Mouse (Mus musculus) macrophage (primary cell): Measurements from ENCODE around the gene Stk38l. TPM values are rescaled to one million over a fixed set of nuclear protein-coding genes. Genes with fewer than 3 reads are reported as not detected.
"Not testable (repeated sequence)": the region's sequence is repeated elsewhere in the genome, so short reads cannot be mapped to it uniquely, and the experiment has no call there.

Experiments
- H3K27ac ChIP-seq: fragments of 350-480 bp; formaldehyde crosslinking; 2 replicates; pipeline ENCODE4 v1.9.0; 2021
- H3K36me3 ChIP-seq: fragments of 350-480 bp; formaldehyde crosslinking; 2 replicates; pipeline ENCODE4 v1.9.0; 2021; ENCODE audit errors: inconsistent target
- H3K4me3 ChIP-seq: fragments of 350-480 bp; formaldehyde crosslinking; 2 replicates; pipeline ENCODE4 v1.9.0; 2021; ENCODE audit errors: inconsistent target
- H3K79me2 ChIP-seq: fragments of 350-480 bp; formaldehyde crosslinking; 2 replicates; pipeline ENCODE4 v1.9.0; 2021; ENCODE audit errors: inconsistent target
- WGBS: methylation state at CpG from one replicate; pipeline ENCODE4 v1.1.7; 2026; ENCODE audit warnings: inconsistent platforms; ENCODE audit not compliant: missing documents; 5-methylcytosine and 5-hydroxymethylcytosine counted together
- polyA plus RNA-seq: library from polyadenylated mRNA; stranded (reverse); fragments of 250-400 nt; gene quantifications from 3 replicates; pipeline ENCODE4 v1.2.4, GENCODE M21; 2018; ENCODE audit warnings: inconsistent platforms

The Stk38l gene
- polyA plus RNA-seq, 1 experiment from 2014 or later: 3.3 TPM

DNA sequence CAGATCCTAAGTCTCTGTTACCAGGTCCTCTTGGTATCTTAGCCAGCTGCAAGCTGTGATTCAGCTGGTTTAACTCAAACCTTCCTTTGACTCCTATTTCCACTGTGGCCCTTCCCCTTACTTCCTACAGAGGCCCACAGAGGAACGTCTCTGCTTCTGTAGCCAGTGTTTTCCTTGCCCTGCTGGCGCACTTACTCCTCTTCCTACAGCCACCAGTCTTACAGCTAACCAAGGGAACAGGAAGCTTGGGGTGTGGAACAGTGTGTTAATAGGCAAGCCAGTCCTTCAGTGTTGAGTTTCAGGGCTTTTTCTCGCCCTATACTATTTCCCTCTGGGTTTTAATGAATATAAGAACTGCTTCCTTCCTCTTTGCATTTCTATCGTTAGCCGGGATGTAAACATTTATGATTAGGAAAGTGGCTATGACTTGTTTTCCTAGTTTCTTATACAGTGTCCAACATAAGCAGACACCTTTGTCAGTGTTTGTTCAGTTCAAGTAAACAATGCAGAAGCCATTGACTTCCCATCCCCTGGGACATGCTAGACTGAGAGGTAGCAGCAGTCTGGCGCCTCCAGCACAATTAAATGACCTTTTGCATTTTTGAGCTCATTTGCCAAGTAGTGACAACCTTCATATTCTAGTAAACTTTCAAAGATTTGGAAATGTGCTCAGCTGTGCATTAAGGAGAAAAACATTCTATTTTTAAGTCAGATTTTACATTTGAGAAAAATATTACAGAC, 45.4 kb downstream of the Stk38l start:
- WGBS: 22% methylated on average over 6 of the region's 6 CpGs
- H3K27ac ChIP-seq: no peak overlapping the region
- peaks cover 34% of the 10 kb centered on the region; the same call in 1 of the 2 replicates for H3K36me3 ChIP-seq

GRCm38 (mm10) chr6:146770808-146771207, 46.0 kb downstream of the Stk38l start:
- WGBS: 96% methylated on average over 5 of the region's 5 CpGs
- peaks cover 34% of the 10 kb centered on the region; the same call in 1 of the 2 replicates for H3K36me3 ChIP-seq

More for the DNA sequence above, 45.4 kb downstream of the Stk38l start:
- Histone ChIP-seq H3K4me3 (no peak overlapping the region), H3K79me2 (no peaks in the 10 kb centered on the region)

GRCm38 (mm10) chr6:146775864-146776263, 51.1 kb downstream of the Stk38l start:
- 69% methylated on average over 6 of the region's 8 CpGs for WGBS
- H3K4me3 ChIP-seq, H3K79me2 ChIP-seq, H3K27ac ChIP-seq: not testable (repeated sequence)
- H3K36me3 ChIP-seq: peaks cover 19% of the 10 kb centered on the region; the same call in 1 of the 2 replicates

More at GRCm38 (mm10) chr6:146770808-146771207, 46.0 kb downstream of the Stk38l start:
- no peaks in the 10 kb centered on the region for H3K79me2 ChIP-seq
- H3K27ac ChIP-seq: no peak overlapping the region
- H3K4me3 ChIP-seq: no peak overlapping the region

GRCm38 (mm10) chr6:146776610-146777389, 52.0 kb downstream of the Stk38l start:
- Histone ChIP-seq H3K36me3 (peaks cover 18% of the 10 kb centered on the region; the same call in 1 of the 2 replicates), H3K27ac (no peak overlapping the region), H3K79me2 (no peaks in the 10 kb centered on the region), H3K4me3 (no peak overlapping the region)
- 14% methylated on average over 2 of the region's 2 CpGs for WGBS

- Histone ChIP-seq H3K4me3 (no peak overlapping the region), H3K27ac (no peak overlapping the region), H3K79me2 (no peaks in the 10 kb centered on the region), H3K36me3 (peaks cover 10% of the 10 kb centered on the region; the same call in 1 of the 2 replicates)
- 97% methylated on average over 3 of the region's 3 CpGs for WGBS
Observed at GRCm38 (mm10) chr6:146778055-146778454, 53.3 kb downstream of the Stk38l start.

DNA sequence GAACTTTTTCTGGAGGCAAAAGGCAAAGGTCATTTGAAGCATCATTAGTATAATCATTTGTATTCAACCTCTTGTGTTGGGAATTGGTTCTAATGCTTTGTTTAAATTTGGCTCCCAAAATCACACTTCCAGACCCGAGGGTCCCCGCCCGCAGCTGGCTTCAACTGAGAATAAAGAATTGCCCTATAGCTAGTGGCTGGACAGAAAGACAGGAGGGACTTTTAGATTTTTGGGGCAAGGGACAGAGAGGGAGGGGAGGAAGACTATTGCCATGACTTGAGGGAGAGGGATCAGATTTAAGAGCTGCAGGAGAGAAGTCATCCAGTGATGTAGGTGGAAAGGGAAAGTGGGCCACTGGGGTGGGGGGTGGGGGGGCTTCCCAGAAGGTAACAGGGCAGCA, 56.8 kb downstream of the Stk38l start:
- no peak overlapping the region for H3K27ac ChIP-seq
- H3K79me2 ChIP-seq: no peaks in the 10 kb centered on the region
- H3K36me3 ChIP-seq: no peaks in the 10 kb centered on the region
- WGBS: 95% methylated on average over 3 of the region's 3 CpGs
- H3K4me3 ChIP-seq: no peak overlapping the region

GRCm38 (mm10) chr6:146793527-146793926, 68.7 kb downstream of the Stk38l start:
- 66% methylated on average over 3 of the region's 3 CpGs for WGBS
- no peaks in the 10 kb centered on the region for H3K79me2 ChIP-seq
- no peak overlapping the region for H3K4me3 ChIP-seq
- H3K36me3 ChIP-seq: no peaks in the 10 kb centered on the region
- no peak overlapping the region for H3K27ac ChIP-seq

- 10% methylated on average over 22 of the region's 22 CpGs for WGBS
- H3K79me2 ChIP-seq: no peaks in the 10 kb centered on the region
- no peaks in the 10 kb centered on the region for H3K36me3 ChIP-seq
- H3K4me3 ChIP-seq: peak overlapping the region; percentile 30
- H3K27ac ChIP-seq: no peak overlapping the region
Observed at GRCm38 (mm10) chr6:146795166-146795923, 70.5 kb downstream of the Stk38l start.

DNA sequence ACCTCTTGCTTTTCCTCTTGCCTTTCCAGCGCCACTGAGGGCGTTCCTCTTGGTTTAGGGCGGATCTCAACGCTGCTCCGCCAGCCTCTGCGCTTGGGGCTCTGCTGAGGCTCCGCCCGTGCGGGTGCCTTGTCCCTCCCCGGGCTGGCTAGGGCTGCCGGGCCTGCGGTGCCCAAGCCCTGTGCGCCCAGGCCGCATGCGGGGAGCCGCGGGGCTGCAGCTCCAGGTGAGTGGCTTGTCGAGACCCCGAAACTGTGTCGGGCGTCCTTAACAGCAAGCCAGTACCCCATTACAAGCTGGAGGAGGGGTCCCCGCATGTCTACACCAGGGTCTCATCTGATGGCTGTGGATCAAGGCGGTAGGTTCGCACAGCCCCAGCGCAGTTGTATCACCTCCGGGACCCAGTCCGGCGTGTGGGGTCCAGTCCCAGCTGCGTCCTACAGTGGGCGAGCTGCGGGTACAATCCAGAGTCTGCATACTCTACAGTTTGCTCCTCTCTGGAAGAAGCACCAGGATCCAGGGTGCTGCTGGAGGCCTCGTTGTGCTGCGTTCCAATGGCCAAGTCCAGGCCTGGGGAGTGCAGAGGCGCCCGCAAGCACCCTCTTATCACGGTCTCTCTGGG, 71.2 kb downstream of the Stk38l start, which contains the start of gene Arntl2:
TSS of gene Arntl2 (plus strand) at position 132 of the 622 bp plus-strand sequence.
- H3K79me2 ChIP-seq: no peaks in the 10 kb centered on the region
- no peaks in the 10 kb centered on the region for H3K36me3 ChIP-seq
- 3% methylated on average over 36 of the region's 36 CpGs for WGBS
- H3K4me3 ChIP-seq: peak within 1 kb of the TSS; percentile 30
- no peak within 1 kb of the TSS for H3K27ac ChIP-seq

DNA sequence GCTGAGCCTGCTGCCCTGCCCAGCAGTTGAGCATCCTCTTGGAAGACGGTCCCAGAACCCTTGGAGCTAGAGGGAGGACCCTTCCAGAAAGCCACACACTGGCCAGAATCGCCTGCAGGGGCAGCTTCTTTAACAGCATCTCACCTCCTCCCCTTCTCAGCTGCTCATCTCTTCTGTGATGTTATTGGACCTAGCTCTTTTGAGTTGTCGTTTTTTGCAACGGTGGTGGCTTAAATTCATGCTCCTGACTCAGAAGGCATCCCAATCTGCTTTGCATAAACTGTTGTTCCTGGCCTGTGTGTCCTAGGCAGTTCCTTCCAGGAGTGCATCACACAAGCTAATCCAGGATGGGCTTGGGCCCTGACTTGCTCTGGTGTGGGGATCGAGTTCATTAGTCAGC, 72.7 kb downstream of the Stk38l start:
- WGBS: 88% methylated on average over 5 of the region's 5 CpGs
- H3K27ac ChIP-seq: no peak overlapping the region
- H3K36me3 ChIP-seq: no peaks in the 10 kb centered on the region
- H3K79me2 ChIP-seq: no peaks in the 10 kb centered on the region
- no peak overlapping the region for H3K4me3 ChIP-seq

GRCm38 (mm10) chr6:146809991-146810390, 85.2 kb downstream of the Stk38l start:
- WGBS: 88% methylated on average over 6 of the region's 6 CpGs
- Histone ChIP-seq H3K27ac (no peak overlapping the region), H3K36me3 (no peaks in the 10 kb centered on the region), H3K4me3 (no peak overlapping the region), H3K79me2 (no peaks in the 10 kb centered on the region)

GRCm38 (mm10) chr6:146813007-146813406, 88.2 kb downstream of the Stk38l start:
- no peak overlapping the region for H3K27ac ChIP-seq
- no peaks in the 10 kb centered on the region for H3K36me3 ChIP-seq
- 21% methylated on average over 5 of the region's 5 CpGs for WGBS
- no peaks in the 10 kb centered on the region for H3K79me2 ChIP-seq
- H3K4me3 ChIP-seq: no peak overlapping the region

DNA sequence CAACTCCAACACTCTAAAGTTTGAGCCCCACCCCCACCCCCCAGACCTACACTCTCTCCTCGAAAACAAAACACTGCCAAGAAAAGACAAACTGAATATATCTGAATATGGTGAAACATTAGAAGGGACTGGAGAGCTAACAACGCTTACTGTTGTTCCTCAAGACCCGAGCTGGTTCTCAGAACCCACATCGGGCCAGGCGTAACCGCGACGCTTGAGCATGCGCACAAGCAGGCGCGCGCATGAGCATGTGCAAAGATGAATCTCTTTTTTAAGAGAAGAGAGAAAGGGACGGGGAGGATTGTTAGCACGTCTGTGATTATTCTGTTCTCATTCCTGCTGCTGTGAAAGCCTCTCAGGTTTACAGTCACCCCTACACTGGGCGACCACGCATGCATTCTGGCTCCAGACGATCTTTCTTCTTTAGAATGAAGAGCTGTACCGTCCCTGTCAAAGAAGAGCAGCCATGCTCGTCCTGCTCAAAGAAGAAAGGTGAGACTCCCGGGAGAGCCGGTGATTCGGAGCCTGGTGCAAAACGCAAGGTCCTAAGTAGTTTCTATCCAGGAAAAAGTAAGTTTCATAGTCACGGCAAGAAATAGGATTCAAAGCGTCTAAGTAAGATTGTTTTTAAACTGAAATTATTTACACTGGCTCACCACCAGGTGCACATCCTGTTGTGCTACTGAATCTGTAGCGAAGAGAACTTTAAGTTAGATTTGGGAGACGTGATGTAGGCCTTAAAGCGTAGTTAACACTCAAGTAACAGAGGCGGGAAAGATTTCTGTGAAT, 95.6 kb downstream of the Stk38l start:
- 89% methylated on average over 29 of the region's 29 CpGs for WGBS
- Histone ChIP-seq H3K79me2 (no peaks in the 10 kb centered on the region), H3K27ac (no peak overlapping the region), H3K4me3 (no peak overlapping the region), H3K36me3 (no peaks in the 10 kb centered on the region)
